Mouse (Mus musculus) v-Abl transformed pro-B cells (cell line): ENCODE data around the gene Slc6a11.

Experiments
- in situ Hi-C, 2 experiments: fragments of 400-800 bp; cut with MboI; formaldehyde crosslinking; loops; one replicate each; pipeline ENCODE4 v1.15.1; 2025; ENCODE audit not compliant: unreplicated experiment in 2 of 2

The Slc6a11 gene

DNA sequence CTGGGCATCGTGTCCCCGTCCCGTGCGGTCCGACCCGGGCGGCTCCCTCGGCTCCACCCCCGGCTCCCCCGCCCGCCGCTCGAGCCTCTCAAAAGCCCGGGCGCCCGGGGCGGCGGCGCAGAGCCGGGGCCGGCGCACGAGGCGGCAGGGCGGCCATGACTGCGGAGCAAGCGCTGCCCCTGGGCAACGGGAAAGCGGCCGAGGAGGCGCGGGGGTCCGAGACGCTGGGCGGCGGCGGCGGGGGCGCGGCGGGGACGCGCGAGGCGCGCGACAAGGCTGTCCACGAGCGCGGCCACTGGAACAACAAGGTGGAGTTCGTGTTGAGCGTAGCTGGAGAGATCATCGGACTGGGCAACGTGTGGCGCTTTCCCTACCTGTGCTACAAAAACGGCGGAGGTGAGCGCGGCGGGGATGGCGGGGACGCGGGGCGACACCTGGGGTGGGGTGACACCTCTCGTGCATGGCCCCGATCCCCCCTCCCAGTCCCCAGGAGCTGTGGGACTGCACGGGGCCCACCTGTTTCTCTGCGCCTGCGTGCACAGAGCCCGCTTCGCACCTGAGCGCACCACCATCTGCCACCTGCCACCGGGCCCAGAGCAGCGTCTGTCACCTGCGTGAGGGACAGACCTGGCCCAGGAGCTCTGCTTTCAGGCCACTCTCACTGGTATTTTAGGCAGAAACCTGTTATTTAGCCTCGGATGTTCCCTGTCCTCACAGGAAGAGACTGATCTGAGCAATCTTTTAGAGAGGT is at the start of gene Slc6a11:
Gene Slc6a11 (plus strand): TSS at position 120 of the 751 bp plus-strand sequence.
- in situ Hi-C loops, result no loop called here

DNA sequence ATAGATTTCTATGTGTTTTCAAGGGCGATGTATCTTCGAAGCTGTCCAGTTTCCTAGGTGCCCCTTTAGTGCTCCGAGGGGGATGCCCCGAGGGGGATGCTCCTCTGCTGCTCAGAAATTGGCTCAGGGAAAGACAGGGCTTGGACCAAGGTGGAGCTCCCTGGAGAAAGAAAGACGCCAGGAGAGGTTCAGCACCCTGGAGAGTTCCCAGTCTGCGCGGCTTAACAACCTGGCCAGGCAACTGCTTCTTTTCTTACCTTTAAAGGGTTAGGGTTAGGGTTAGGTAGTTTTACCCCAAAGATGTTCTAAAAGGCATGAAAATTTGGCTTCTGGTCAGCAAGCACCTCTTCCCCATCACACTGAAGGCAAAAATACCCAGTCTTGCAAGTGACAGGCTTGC is 43.9 kb upstream of the Slc6a11 start:
- in situ Hi-C loops, result loop anchor here (5.0 to 25.0 kb wide), 8 partner anchors 160 to 1675 kb away; partner anchors contain the start of genes Cand2 (in 2 of the 2), Tmem40 (in 2 of the 2) and Tsen2 (in 1 of the 2)

- in situ Hi-C loops, result loop anchor here (5.0 to 25.0 kb wide), 11 partner anchors 158 to 1673 kb away; partner anchors contain the start of genes Cand2 (in 2 of the 2), Tmem40 (in 2 of the 2) and Tsen2 (in 1 of the 2)
These were observed 41.4 kb upstream of the Slc6a11 start for GRCm38 (mm10) chr6:114089626-114090025.

GRCm38 (mm10) chr6:114092216-114092615 is 38.8 kb upstream of the Slc6a11 start:
- in situ Hi-C loops, result loop anchor here (10.0 to 25.0 kb wide), 7 partner anchors 253 to 1670 kb away; partner anchors contain the start of genes Cand2 (in 2 of the 2), Tmem40 (in 2 of the 2) and Tsen2 (in 1 of the 2)

DNA sequence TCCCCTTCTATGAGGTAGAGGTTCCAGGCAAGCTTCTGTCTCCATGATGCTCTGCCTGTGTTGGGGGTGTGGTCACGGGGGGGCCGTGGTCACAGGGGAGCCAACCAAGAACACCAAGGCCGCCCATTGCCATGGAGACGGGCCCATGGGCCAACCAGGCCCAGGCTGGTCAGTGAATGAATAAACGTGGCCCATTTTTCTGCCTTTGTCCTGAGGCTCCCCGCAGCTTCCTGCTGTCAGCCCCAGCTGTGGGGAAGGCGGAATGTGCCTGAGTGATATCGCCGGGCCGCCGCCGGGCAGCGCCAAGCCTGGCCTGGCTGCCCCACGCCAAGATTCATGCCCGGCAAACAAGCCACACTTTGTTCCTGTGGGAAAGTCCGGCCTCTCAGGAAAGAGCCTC is 36.8 kb upstream of the Slc6a11 start:
- in situ Hi-C loops, result loop anchor here (10.0 to 25.0 kb wide), 7 partner anchors 251 to 1668 kb away; partner anchors contain the start of genes Cand2 (in 2 of the 2), Tmem40 (in 2 of the 2) and Tsen2 (in 1 of the 2)

DNA sequence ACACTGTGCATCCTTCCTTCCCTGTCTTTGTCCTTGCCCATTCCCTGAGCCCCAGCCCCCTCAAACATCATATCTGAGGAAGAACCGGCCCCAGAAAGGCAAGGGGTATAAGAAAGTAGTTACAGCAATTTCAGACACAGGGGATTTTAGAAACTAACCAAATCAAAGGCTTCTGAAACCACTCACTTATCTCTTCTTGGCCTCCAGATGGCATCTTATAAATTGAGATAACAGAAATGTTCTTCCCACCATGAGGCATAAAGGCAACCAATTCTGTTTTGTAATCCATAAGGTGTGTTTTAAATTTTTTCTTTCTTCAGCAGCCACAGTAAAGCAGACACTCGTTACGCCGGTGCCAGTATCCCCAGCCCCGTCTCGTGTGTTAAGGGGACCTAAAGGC is 34.5 kb upstream of the Slc6a11 start:
- in situ Hi-C loops, result loop anchor here (10.0 to 25.0 kb wide), 7 partner anchors 248 to 1666 kb away; partner anchors contain the start of genes Cand2 (in 2 of the 2), Tmem40 (in 2 of the 2) and Tsen2 (in 1 of the 2)

- in situ Hi-C loops, result no loop called here
These were observed 29.1 kb upstream of the Slc6a11 start for GRCm38 (mm10) chr6:114101923-114102322.

DNA sequence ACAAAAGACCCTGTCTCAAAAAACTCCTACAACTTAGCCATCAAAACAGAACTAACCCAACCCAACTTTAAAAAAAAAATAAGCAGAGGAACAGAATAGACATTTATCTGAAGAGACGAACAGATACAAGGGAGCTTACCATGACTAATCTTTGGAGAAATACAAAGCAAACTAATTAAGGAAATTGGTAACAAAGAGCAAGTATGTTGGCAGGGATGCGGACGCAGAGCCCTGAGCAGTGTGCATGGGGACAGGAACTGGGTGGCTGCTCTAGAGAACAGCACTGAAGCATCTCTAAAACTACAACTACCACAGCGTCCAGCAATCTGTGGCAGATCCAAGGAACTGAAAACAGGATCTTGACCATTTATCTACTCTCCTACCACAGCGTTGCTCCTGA is 11.5 kb upstream of the Slc6a11 start:
- in situ Hi-C loops, result no loop called here

GRCm38 (mm10) chr6:114125530-114125929 is 5.5 kb upstream of the Slc6a11 start:
- in situ Hi-C loops, result no loop called here

DNA sequence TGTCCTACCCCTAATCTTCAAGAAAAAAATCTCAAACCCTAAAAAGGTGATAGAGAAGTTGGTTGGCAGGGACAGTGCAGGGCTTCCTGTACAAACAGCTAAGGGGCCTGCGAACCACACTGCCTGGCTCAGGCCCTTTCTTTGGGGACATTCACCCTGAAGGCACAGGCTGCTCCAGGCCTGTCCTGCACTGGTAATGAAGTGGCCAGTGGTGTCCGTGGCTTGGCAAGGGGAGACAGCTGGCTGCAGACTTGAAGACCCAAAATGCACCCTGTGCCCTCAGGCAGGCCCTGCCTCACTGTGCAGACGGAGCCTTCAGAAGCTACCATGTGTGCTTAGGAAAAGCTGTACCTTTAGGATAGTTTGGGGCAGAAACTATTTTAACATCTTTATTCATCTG is 1.4 kb downstream of the Slc6a11 start:
- in situ Hi-C loops, result no loop called here

GRCm38 (mm10) chr6:114132916-114133315 is 1.9 kb downstream of the Slc6a11 start:
- in situ Hi-C loops, result no loop called here

DNA sequence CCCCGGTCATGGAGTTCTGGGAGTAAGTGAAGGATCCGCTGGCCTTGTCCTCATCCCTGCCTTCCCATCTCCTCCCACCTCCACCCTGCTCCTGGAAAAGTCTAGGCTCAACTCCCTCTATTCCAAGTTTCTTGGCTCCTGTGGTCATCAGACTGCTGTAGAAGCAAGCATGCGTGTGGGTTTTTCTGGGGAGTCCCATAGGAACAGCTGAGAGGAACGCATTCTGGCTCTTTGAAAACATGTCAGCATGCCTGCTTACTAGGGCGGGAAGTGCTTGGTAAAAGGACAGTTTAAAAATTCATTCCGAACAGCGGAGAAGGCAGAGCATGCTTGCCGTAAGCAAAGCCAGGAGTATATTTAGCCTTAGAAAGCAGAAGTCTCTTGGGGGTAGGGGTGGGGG is 7.9 kb downstream of the Slc6a11 start:
- in situ Hi-C loops, result no loop called here

- in situ Hi-C loops, result no loop called here
These were observed 10.4 kb downstream of the Slc6a11 start for GRCm38 (mm10) chr6:114141481-114141880.

DNA sequence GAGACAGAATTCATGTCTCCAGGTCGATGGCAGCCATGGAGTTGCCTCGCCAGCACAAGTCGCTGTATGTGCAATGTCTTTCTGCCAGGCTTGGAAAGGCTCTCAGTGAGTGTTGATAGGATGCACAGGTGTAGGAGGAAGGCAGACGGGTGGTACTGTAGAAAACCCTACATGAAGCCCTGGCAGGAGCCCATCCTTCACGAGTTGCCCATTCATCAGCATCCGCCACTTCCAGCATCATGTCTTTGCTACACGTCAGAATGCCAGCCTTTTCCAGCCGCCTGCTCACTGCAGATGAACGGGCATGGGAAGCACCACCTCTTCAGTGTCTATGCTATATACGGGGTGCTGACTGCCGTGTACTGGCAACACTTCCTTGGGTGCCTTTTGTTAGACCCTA is 11.4 kb downstream of the Slc6a11 start:
- in situ Hi-C loops, result no loop called here

DNA sequence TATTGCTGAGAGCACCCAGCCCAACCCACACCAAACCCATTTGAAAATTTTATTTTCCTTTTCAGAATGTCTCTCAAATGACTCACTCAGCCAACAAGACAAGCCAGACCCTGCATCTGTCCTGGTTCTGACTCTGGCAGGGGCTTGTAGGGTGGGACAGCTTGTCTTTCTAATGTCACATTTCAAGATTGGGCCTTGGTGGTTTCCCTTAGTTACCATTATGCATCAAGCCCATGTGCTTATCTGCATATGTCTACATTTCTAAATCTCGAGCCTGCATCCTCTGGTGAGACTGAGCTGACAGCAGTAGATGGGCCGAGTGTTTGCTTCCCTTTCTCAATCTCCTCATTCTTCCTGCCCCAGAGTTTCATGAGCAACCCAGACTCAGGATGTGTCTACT is 12.5 kb downstream of the Slc6a11 start:
- in situ Hi-C loops, result no loop called here

- in situ Hi-C loops, result no loop called here
These were observed 13.5 kb downstream of the Slc6a11 start for GRCm38 (mm10) chr6:114144447-114145105.

DNA sequence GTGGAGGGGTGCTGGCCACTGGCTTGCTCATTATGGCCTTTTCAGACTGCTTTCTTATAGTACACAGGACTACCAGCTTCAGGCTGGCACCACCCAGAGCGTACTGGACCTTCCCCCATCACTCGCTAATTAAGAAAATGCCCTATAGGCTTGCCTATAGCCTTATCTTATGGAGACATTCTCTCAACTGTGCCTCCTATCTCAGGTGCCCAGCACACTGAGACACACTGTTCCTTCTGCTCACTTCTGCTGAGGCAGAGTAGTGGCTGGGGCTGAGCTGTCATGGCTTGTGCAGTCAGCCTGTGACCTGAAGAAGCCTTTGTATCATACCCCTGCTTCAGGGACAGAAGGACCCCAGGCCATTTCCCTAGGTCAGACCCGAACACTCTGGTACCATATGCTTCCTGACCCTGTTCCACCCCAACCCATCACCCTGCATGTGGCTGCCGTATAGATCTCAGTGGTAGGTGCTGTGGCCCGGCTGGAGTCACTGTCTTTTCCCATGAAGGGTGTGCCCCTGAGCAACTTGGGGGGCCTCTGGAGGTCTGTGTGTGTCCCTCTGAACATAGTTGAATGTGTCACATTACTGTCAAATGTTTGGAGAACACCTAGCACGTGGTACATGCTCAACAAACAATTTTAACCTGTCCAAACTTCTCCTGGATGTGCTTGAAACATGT is 14.7 kb downstream of the Slc6a11 start:
- in situ Hi-C loops, result no loop called here

- in situ Hi-C loops, result no loop called here
These were observed 24.7 kb downstream of the Slc6a11 start for GRCm38 (mm10) chr6:114155720-114156119.

GRCm38 (mm10) chr6:114158811-114159210 is 27.8 kb downstream of the Slc6a11 start:
- in situ Hi-C loops, result no loop called here

- in situ Hi-C loops, result no loop called here
These were observed 29.7 kb downstream of the Slc6a11 start for GRCm38 (mm10) chr6:114160732-114161131.

GRCm38 (mm10) chr6:114174052-114174397 is 43.0 kb downstream of the Slc6a11 start:
- in situ Hi-C loops, result no loop called here
